Mouse (Mus musculus): ENCODE results near the gene Gm20388.

- TF ChIP-seq CHD2 (IDR thresholded peaks at IDR 0.05; ENCODE audit: low read depth, low read length) (no peak), HCFC1 (IDR thresholded peaks at IDR 0.05; ENCODE audit: borderline replicate concordance, insufficient read depth, low read length) (no peak), MAFK (IDR thresholded peaks at IDR 0.05; ENCODE audit: insufficient read depth, low read depth, low read length) (no peak), ZC3H11A (IDR thresholded peaks at IDR 0.05; ENCODE audit: borderline replicate concordance, low read depth, low read length) (no peak)
Observed at GRCm38 (mm10) chr8:121391254-121391653, 1480.6 kb downstream of the Gm20388 start.
